Mouse (Mus musculus) cerebellum, adult 8-10 months (tissue): ENCODE data around the gene Mgrn1.

Experiments used
- DNase-seq: peaks from one replicate; pipeline ENCODE4 v3.0.0; 2022

Mgrn1 gene

DNA sequence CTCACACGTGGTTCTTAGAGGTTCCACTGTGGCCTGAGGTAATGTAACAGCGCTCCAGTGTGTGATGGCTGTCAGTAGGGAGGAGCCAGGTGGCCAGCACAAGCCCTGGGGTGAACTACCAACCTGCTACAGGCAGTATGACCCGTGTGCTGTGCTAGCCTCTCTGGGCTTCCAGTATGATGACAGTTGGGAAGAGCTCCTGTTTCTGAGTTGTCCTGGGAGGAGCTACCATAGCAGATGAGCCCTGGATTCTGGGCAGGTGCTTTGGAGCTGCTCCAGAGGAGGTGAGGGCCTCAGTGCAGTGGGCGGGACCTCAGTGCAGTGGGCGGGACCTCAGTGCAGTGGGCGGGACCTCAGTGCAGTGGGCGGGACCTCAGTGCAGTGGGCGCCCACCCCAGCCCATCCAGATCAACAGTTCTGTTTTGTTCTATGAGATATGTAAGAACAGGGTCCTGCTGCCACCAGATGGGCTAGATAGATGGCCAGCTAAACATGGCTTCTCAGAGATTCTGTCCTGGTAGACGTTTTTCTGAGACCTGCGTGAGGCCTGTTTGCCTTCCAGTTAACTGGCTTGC lies 26.1 kb downstream of the Mgrn1 start:
- DNase-seq, result no peak

DNA sequence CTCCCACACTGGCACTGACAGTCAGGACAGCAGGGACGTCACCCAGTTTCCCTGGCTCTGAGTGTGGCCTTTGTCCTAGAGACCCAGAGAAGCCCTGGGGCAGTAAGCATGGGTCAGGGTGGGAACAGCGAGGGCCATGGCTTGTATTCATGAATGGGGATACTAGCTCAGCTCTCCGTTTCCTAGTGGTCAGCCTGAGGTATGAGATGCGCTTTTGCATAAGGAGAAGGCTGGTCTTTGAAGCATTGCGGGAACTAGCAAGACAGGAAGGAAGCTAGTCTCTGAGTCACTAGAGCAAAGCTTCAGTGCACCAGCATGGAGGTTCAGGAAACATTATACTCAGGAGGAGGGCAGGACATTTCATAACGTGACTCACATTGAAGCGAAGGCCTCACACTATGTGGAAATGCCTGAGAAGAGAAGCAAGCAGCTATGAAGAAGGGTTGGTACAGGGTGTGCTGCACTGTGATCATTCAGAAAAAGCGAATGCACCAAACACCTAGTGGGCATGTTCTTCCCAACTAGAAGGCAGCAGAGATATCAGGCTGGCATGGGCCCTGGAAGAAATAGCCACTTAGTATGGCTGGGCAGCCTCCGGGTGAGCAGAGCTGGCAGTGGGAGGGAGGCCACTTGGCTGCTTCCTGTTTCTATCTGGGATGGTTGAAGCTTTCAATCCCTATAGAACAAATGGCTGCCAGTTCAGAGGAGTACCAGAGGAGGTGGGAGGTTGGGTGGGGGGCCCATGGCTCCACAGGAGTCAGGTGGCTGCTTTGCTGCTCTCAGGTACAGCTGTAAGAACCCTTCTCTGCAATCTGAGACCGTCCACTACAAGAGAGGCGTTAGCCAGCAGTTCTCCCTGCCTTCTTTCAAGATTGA lies 27.1 kb downstream of the Mgrn1 start:
- DNase-seq, result no peak

DNA sequence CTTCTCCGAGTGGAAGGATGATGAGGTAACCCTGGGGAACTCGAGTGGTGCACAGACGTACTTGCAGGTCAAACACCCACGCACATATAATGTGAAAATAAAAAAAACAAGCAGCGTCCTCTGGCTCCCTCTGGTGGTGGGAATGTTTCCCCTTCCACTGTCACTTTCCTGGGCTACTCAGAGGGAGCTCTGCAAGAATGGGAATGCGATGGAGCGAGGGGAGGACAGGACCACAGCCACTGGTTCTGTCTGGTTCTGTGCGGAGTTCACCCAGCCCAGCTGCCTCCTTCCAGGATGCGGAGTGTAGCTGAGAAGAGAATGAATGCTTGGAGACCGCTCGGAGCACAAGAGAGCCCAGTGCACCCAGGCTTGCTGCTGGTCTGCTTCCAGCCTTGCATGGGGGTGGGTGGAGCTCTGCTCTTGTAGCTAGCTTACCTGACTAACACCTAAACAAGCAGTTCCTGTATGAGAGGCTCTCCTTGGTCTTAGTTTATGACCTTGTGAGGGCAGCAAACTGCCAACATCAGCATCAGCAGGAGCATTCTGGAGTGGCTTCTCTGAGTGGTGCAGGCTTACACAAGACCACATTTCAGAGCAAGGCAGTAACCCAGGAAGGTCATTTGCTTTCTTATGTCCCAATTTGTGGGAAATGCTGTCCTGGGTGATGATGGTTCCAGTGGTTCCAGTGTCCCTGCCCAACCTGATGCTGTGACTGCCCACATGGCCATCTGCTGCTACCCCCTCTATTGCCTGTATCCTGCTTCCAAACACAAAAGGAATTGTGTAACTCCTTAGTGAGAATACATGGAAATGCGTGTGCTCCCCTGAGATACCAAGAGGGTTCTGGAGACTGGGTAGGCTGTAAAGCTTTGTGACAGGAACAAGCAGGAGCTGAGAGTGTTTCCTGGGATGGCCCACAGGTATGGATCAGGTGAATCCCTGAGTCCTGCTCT lies 28.0 kb downstream of the Mgrn1 start:
- peak; percentile 88 for DNase-seq

DNA sequence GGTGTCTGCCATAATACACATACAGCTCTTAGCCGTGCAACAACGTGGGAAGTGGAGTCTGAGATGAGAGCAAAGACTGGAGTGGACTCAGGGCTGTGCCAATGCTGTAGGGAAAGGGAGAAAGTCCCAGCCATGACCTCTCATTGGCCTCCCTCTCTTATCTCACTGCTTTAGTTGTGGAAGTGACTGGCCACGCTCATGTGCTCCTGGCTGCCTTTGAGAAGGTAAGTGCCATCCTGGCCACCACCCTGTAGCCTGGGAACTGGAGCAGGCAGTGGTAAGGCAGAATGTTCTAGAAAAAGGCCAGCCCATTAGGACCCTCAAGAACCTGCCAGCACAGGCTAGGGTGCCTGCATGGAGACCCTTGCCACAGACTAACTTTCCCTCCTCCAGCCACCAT lies 29.9 kb downstream of the Mgrn1 start:
- DNase-seq, result no peak

DNA sequence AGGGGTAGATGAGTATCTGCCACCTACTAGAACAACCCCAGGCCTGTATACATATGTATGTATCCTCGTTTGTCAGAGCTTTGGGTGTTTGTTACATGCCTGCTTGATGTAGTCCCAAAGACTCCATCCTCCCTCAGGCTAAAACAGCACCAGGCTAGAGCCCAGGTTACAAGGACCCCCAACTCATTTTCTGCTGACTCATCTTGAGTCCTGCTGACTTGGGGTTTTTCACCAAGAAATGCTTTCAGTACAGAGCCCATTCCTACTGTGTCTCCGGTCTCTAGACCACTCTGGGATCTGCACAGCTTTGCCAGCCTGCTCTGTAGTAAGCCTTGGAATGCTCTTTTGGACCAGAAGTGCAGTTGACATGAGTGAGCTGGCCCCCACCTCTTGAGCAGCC lies 30.6 kb downstream of the Mgrn1 start:
- DNase-seq, result no peak

DNA sequence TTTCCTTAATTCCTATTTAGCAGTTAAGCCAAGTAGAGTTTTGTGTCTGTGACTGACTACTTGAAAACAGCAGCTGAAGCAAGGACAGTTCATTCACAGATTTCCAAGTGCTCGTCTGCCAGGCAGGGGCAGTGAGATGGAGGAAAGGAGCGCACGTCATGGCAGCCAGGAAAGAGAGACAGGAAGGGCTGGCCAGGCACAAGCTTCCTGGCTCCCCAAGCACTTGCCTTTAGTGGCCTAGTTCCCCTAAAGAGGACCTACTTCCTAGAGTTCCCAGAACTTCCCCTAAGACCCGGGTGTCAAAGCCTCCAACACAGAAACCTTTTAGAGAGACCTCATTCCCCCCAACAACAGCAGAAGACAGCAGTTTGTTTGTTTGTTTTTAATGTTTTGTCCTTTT lies 34.5 kb downstream of the Mgrn1 start:
- no peak for DNase-seq

DNA sequence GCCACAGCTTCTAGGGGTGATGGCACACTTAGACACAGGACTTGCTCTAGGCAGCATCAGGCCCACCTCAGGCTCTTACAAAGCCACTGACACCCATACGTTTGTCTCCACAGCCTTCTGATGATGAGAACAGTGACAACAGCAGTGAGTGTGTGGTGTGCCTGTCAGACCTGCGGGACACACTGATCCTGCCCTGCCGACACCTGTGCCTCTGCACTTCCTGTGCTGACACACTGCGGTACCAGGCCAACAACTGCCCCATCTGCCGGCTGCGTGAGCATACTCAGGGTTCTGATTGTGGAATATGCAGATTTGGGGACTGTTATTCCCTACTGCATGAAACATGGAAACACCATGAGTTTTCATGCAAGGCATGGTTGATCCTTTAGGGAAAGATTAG lies 36.4 kb downstream of the Mgrn1 start:
- DNase-seq, result no peak

DNA sequence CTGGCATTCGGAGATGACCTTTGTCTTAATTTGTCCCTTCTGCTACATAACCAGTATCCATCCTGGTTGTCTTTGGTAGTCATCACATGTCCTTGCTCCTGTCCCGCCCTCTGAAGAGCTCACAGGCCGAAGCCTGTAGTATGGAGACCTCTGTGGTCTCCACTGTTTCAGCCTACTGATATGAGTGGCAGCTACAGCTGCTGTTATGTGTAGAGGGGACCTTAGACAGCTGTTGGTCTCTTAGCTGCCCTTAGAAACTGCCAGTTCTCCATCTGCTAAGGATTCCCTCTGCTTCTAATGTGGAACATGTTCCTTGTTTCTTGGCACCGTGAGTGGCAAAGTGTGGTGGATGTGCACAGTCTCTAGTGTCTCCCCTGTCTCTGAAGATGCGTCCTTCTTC lies 37.9 kb downstream of the Mgrn1 start:
- DNase-seq, result no peak

DNA sequence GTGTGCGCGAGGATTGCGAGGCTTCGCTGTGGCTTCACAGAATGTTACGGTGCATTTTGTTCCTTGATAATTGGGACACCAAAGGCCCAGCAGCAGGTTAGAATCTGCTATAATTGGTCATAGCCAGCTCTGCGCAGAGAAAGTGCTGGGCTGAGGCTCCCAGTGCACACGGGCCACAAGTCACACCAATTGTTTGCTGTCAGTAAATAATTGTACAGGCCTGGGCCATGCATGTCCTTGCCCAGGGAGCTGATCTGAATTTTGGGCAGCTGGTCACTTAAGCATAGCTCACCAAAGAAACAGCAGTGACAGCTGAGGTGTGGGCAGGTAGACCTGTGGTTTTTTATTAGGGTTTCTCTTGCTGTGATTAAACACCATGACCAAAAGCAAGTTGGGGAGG lies 41.9 kb downstream of the Mgrn1 start:
- DNase-seq, result no peak

DNA sequence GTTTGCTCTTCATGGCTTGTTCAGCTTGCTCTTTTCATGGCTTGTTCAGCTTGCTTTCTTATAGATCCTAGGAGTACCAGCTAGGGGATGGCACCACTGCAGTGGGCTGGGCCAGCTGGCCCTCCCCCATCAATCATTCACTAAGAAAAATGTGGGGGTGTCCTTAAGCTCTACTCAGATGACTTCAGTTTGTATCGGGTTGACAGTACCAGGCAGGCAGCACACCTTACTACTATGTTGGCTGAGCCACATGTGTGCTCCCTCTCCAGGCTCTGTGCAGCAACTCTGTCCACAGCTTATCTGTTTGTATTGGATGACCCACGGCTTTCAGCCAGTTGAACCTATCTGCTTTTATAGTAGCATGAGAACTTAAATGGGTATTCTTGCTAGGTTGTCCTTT lies 42.4 kb downstream of the Mgrn1 start:
- no peak for DNase-seq

DNA sequence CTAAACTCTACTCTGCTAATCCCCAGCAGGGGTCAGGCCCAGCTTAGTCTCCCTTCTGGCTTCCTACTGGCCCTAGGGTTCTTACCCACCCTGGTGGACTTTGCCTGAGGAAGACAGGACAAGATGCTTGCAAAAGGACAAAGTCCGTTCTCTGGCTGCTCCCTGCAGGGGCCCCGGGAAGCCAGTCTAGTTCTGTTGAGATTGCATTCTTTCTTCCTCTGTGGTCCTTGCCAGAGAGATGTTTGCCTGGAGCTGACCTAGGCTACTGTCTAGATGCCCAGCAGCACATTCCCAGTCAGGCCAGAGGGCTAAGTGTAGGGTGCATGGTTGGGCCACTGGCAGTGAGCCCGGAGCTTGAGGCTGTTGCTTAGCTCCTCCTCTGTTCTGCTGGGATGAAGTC lies 46.4 kb downstream of the Mgrn1 start:
- no peak for DNase-seq

DNA sequence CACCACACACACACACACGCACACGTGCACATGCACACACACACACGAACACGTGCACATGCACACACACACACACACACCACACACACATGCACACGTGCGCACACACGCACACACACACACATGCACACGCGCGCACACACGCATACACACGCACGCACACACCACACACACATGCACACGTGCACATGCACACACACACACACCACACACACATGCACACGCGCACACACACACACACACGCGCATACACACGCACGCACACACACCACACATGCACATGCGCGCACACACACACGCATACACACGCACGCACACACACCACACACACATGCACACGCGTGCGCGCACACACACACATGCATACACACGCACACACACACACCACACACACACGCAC lies 49.4 kb downstream of the Mgrn1 start:
- DNase-seq, result no peak

DNA sequence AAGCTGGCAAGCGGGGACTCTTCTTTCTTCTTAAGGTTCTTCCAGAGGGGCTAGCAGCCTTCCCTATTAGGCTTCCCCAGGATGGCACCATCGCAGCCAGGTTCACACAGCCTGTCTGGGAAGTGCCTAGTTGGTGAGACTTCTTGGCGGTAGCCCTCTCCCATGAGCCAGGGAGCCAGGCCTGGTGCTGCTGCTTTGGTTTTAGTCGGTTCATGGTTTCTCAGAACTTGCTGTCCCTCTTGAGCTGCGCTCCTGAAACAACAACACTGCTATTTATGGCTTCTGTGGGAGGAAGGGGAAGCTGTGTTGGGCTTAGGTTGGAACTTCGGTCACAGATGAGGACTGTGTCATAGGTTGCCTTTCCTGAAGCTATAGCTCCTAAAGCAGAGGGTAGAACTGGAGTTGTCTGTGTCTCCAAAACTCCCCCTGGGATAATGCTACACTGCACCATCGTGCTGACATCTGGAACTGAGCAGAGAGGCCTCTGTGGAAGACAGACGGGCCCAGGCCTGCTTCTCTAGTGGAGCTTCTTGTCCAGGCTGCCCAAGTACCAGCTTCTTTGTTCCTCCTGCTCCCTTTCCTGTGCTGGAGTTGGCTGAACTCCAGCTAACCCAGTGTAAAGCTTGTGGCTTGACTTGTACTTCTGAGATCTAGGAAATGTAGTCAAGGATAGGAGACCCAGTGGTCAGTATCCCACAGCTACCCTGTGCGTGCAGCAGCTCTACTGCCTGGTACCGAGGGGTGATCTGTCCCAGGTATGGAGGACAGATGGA lies 50.1 kb downstream of the Mgrn1 start:
- no peak for DNase-seq

DNA sequence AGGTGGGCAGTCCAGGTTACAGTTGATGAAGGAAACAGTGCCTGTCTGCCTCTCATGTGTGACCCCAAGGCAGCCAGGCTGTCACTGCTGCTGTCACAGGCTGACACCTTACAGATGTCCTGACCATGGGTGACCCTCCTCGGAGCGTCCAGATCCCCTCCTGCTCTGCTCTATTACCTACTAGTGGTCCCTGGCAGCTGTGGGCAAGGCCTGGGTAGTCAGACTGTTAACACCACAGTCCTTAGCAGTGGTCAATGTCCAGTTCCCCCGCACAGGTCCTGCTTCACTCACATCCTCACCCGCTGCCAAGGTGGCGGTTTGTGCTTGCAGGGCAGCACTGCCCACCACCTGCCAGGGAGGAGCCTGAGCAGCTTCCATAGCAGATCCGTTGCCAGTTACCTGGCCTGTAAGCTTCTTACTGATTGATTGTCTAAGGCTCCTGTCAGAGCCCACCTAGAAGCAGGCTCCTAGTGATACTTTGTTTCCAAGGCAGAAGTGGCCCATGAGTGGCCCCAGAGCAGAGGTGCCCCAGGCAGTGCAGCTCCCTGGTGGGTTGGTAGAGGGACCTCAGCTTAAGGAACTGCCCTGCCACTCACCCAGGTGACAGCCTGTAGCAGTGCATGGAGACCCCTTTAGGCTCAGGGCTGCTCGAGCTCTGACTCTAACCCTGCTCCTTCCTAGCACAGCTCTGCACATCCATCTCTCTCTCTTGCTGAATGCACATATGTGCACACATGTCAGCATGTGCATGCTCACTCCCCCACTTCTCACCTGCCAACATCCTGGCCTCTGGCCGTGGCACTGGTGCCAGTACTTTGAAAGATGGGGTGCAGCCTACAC lies 51.5 kb downstream of the Mgrn1 start:
- no peak for DNase-seq

DNA sequence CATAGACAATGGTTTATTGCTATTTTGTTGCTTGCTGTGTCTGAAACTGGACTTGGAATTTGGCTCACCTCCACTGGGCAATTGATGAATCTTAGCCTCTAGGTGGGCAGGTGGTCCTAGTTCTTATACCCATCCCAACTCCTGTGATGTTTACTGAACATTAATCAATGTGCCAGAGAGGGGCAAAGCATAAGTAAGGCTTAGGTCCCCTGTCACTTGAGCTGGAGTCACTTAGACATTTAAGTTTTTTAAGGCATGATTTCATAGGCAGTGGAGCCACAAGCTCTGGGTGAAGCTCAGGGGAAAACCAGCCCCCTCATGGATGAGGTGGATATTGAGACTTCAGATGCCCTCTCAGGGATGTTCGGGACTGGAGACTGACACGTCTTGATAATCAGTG lies 52.4 kb downstream of the Mgrn1 start, which contains the start of gene Nudt16l1:
Nudt16l1 (plus strand) TSS at position 301 of the 400 bp plus-strand sequence.
- DNase-seq, result no peak

DNA sequence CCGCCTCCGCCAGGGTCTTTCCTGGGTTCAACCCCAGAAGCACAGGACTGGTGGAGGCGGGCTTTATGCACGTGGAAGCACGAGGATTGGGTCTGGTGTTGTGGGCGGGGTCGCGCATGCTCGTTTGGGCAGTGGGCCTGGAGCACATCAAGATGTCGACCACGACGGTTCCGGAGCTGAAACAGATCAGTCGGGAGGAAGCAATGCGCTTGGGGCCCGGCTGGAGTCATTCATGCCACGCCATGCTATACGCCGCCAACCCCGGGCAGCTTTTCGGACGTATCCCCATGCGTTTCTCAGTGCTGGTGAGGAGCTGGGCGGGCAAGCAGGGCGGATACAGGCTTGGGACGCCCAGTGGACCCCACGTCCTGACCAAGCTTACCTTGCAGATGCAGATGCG lies 52.9 kb downstream of the Mgrn1 start:
- peak; percentile 94 for DNase-seq

DNA sequence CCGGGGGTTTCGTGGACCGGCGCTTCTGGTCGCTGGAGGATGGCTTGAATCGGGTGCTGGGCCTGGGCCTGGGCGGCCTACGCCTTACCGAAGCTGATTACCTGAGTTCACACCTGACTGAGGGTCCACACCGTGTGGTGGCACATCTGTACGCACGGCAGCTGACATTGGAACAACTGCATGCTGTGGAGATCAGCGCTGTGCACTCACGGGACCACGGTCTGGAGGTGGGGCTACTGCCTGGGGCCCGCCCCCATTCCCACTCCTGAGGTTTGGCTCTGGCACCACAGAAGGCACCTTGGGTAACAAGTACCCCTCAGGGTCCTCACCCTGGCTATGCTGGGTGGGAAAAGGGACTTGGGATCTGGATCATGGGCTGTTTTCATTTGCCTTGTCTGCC lies 53.4 kb downstream of the Mgrn1 start:
- no peak for DNase-seq

DNA sequence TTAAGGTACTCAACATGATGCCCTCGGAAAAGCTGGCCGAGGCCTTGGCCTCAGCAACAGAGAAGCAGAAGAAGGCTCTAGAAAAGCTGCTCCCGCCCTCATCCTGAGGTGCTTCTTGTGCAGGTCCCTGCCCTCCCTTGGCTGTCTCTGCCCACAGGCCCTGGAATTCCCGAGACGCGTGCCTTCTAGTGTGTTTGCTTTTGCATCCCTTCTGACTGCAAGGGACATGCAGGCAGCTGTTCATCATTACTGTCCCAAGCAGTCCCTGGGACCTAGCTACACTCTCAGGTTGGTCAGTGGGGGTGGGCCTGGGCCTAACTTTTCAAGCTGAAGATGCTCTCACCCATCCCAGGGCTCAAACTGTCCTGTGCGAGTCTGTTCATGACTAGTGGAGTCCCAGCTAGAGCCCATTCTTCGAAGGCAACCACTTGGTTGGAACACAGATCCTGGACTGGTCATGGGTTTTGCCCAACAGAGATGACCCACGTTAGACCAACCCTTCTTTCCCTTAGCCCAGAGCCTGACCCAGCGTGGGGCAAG lies 54.3 kb downstream of the Mgrn1 start:
- DNase-seq, result peak; percentile 33

DNA sequence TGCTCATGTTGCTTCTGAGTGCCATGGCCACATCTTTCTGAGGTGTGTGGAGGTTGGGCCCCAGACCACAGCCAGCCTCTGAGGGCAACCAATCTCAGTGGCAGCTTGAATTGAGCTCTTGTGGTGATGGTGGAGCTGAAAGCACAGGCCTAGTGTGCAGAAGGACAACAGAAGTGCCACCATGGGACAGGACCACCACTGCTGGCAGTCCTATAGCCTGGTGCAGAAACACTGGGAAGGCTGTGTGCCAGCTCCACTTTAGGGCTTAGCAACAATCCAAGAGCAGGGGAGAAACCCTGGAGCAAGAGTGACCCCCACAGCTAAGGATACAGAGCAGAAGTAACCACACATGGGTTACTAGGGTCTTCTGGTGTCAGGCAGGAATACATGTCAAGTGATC lies 55.0 kb downstream of the Mgrn1 start:
- DNase-seq, result no peak

DNA sequence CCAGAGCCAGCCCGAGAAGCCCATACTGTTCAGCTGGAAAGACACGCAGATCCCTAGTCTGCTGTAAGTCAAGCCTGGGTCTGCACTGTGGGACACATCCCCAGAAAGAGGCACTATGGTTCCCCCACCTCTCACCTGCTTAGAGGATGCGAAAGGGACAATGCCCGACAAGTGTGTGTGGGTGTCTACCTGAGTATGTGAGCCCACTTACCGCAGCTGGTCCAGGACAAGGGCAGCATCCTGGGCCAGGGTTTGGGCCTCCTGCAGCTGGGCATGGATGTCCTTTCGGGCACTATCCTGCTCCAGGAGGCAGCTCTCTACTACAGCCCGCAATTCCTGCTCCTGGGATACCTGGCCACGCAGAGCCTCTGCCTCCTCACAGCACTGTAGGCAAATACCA lies 56.8 kb downstream of the Mgrn1 start:
- no peak for DNase-seq

DNA sequence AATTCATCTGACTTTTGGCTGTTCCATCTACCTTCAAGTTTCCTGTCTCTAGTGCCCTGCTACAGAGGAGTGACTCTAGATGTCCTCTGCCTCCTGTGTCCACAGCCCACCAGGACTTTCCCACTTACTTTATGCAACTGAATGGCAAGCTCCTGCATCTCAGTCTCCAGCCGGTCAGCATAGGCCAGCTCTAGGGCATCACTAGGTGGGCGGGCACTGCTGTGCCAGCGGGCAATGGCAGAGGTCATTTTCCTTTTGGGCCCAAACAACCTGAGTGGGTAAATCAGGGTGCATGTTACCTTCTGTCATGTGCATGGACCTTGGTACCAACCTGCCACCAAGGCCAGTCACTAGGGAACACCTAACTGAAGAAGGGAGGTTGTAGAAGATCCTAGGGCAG lies 57.4 kb downstream of the Mgrn1 start:
- no peak for DNase-seq

DNA sequence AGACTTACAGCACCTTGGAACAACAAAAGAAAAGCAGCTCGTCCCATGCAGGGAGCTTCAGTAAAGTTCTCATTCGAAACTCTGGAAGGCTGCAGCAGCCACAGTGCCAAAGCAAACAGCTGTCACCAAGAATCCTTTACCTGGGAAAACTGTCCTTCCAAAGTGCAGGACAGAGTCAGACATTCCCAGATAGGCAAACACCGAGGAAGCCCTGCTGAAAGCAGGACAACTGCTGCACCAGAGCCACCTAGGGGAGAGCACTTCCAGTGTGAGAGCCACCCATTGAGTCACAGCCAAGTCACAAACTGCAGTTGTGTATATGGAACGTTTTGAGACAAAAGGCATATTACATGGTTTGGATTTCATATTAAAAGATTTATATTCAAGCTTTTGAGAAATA lies 59.4 kb downstream of the Mgrn1 start:
- DNase-seq, result no peak
